Mouse (Mus musculus) small intestine, adult 2 months (tissue): ENCODE results near the gene Gm14214. TPM values are rescaled to one million over a fixed set of nuclear protein-coding genes. Genes with fewer than 3 reads are reported as not detected.

Source experiments
- H3K27ac ChIP-seq: fragments of 200-500 bp; 2 replicates; pipeline ENCODE4 v1.5.1; 2012; ENCODE audit warnings: low read depth, low read length, control low read depth, inconsistent platforms; ENCODE audit not compliant: insufficient read depth
- H3K27me3 ChIP-seq: fragments of 200-500 bp; 2 replicates; pipeline ENCODE4 v1.6.1; 2012; ENCODE audit warnings: mild to moderate bottlenecking, moderate library complexity, low read length, inconsistent platforms; ENCODE audit not compliant: control insufficient read depth, insufficient read depth
- H3K36me3 ChIP-seq: fragments of 200-500 bp; 2 replicates; pipeline ENCODE4 v1.6.1; 2012; ENCODE audit warnings: mild to moderate bottlenecking, low read length, control low read depth, inconsistent platforms; ENCODE audit not compliant: control insufficient read depth, insufficient read depth
- H3K4me1 ChIP-seq: fragments of 200-500 bp; 2 replicates; pipeline ENCODE4 v1.6.1; 2012; ENCODE audit warnings: low read length, inconsistent platforms, mixed read lengths; ENCODE audit not compliant: control insufficient read depth, insufficient read depth, insufficient read length
- H3K4me3 ChIP-seq: fragments of 200-500 bp; 2 replicates; pipeline ENCODE4 v1.5.1; 2012; ENCODE audit warnings: low read depth, mild to moderate bottlenecking, control low read depth, inconsistent platforms, low read length, moderate library complexity
- CTCF ChIP-seq: fragments of 200-500 bp; IDR thresholded peaks from 2 replicates; pipeline ENCODE4 v1.5.1; 2012; ENCODE audit warnings: low read depth, mild to moderate bottlenecking, control low read depth, inconsistent platforms, low read length, moderate library complexity, mixed read lengths; ENCODE audit not compliant: insufficient replicate concordance, insufficient read length; ENCODE audit errors: extremely low read depth
- POLR2A ChIP-seq: fragments of 200-500 bp; IDR thresholded peaks from 2 replicates; pipeline ENCODE4 v1.6.1; 2012; ENCODE audit warnings: low read depth, mild to moderate bottlenecking, control low read depth, inconsistent platforms, low read length, moderate library complexity
- WGBS: fragments of 180-500 bp; shearing (Covaris S2); methylation state at CpG from one replicate; pipeline ENCODE4 v1.1.7; 2018; 5-methylcytosine and 5-hydroxymethylcytosine counted together
- polyA plus RNA-seq: library from polyadenylated mRNA; depleted of rRNA; stranded (reverse); fragments of >200 nt; gene quantifications from 2 replicates; pipeline ENCODE4 v1.2.3, GENCODE M21; 2012

The Gm14214 gene
- polyA plus RNA-seq, 1 experiment = not detected

GRCm38 (mm10) chr2:154803845-154804244 lies 34.0 kb upstream of the Gm14214 start:
- Histone ChIP-seq H3K27ac (no peak overlapping the region), H3K4me1 (no peaks in the 10 kb centered on the region), H3K27me3 (no peaks in the 10 kb centered on the region), H3K36me3 (peaks cover 3% of the 10 kb centered on the region), H3K4me3 (no peak overlapping the region)
- WGBS = 75% methylated on average over 4 of the region's 4 CpGs
- no peak for TF ChIP-seq CTCF
- TF ChIP-seq POLR2A = no peak

- H3K36me3 ChIP-seq = peaks cover 3% of the 10 kb centered on the region
- TF ChIP-seq CTCF (no peak), POLR2A (no peak)
- no peaks in the 10 kb centered on the region for H3K27me3 ChIP-seq
- whole genome bisulfite sequencing = 60% methylated on average over 1 of the region's 1 CpGs
- H3K27ac ChIP-seq = no peak overlapping the region
- H3K4me3 ChIP-seq = no peak overlapping the region
- H3K4me1 ChIP-seq = no peaks in the 10 kb centered on the region
These were observed 33.5 kb upstream of the Gm14214 start for GRCm38 (mm10) chr2:154803372-154803771.

GRCm38 (mm10) chr2:154791661-154792642 lies 22.1 kb upstream of the Gm14214 start:
- WGBS = 1% methylated on average over 66 of the region's 67 CpGs

GRCm38 (mm10) chr2:154790656-154791483 lies 21.0 kb upstream of the Gm14214 start, which contains the start of the genes Raly and a:
TSS of gene Raly (plus strand) at chr2:154791096.
TSS of gene a (plus strand) at chr2:154791402.
- Histone ChIP-seq H3K27ac (peak within 1 kb of the TSS; percentile 94), H3K36me3 (no peaks in the 10 kb centered on the region), H3K4me1 (peaks cover 12% of the 10 kb centered on the region), H3K4me3 (peak within 1 kb of the TSS; percentile 100), H3K27me3 (no peaks in the 10 kb centered on the region)
- TF ChIP-seq POLR2A (peak; percentile 99), CTCF (no peak)
- 1% methylated on average over 88 of the region's 89 CpGs for WGBS

More at GRCm38 (mm10) chr2:154791661-154792642, 22.1 kb upstream of the Gm14214 start:
- peak overlapping the region; percentile 100 for H3K4me3 ChIP-seq
- TF ChIP-seq CTCF = no peak
- TF ChIP-seq POLR2A = no peak
- H3K36me3 ChIP-seq = no peaks in the 10 kb centered on the region
- H3K27me3 ChIP-seq = no peaks in the 10 kb centered on the region
- H3K27ac ChIP-seq = peak overlapping the region; percentile 94
- peaks cover 12% of the 10 kb centered on the region for H3K4me1 ChIP-seq

GRCm38 (mm10) chr2:154789977-154790655 lies 20.3 kb upstream of the Gm14214 start:
- Histone ChIP-seq H3K4me1 (peaks cover 12% of the 10 kb centered on the region), H3K4me3 (peak overlapping the region; percentile 60), H3K27ac (no peak overlapping the region), H3K36me3 (no peaks in the 10 kb centered on the region), H3K27me3 (no peaks in the 10 kb centered on the region)
- 16% methylated on average over 14 of the region's 14 CpGs for WGBS
- TF ChIP-seq CTCF (no peak), POLR2A (no peak)

GRCm38 (mm10) chr2:154789381-154789780 lies 19.6 kb upstream of the Gm14214 start:
- H3K36me3 ChIP-seq = no peaks in the 10 kb centered on the region
- no peak for TF ChIP-seq POLR2A
- no peak for TF ChIP-seq CTCF
- WGBS = 84% methylated on average over 6 of the region's 6 CpGs
- H3K27ac ChIP-seq = no peak overlapping the region
- peaks cover 11% of the 10 kb centered on the region for H3K4me1 ChIP-seq
- H3K4me3 ChIP-seq = no peak overlapping the region
- no peaks in the 10 kb centered on the region for H3K27me3 ChIP-seq
